Mouse (Mus musculus): ENCODE data around the gene Runx1.

- no peak for TF ChIP-seq EP300 (IDR thresholded peaks at IDR 0.05; ENCODE audit: low read depth)
- TF ChIP-seq CTCF (IDR thresholded peaks at IDR 0.05; ENCODE audit: low read depth) = no peak
Observed at GRCm38 (mm10) chr16:92783651-92784131, 42.3 kb downstream of the Runx1 start.

Data from liver, postnatal 0 days (tissue).